Mouse (Mus musculus) layer of hippocampus, adult 8-10 months (tissue): ENCODE measurements around the gene Btg2. TPM values are rescaled to one million over a fixed set of nuclear protein-coding genes. Genes with fewer than 3 reads are reported as not detected.
A peak's percentile ranks its signal among the peaks of the same experiment; 100 is the strongest.

Experiments used
- DNase-seq, 2 experiments: peaks; one replicate each; pipeline ENCODE4 v3.0.0; 2022; ENCODE audit warnings: low spot score in 2 of 2
- total RNA-seq, 4 experiments: library from RNA; stranded (reverse); gene quantifications; 2 replicates each; pipeline ENCODE4 v1.2.4; 2022

Gene Btg2
- 10 to 100 TPM; 14.4 to 18.4 (median 17.3) TPM for total RNA-seq

- DNase-seq = peak; percentile 94 to 96
Measured at GRCm38 (mm10) chr1:134078802-134079476, at the start of gene Btg2. Gene Btg2, minus strand, starts transcription at chr1:134079120.

GRCm38 (mm10) chr1:134122195-134122594, 43.3 kb upstream of the Btg2 start:
- DNase-seq = no peak

- DNase-seq = peak; percentile 88 to 97
Measured at GRCm38 (mm10) chr1:134120179-134120578, 41.3 kb upstream of the Btg2 start.

GRCm38 (mm10) chr1:134117110-134117509, 38.2 kb upstream of the Btg2 start:
- no peak for DNase-seq

- DNase-seq = no peak
Measured at GRCm38 (mm10) chr1:134115424-134115823, 36.5 kb upstream of the Btg2 start.

GRCm38 (mm10) chr1:134114730-134115129, 35.8 kb upstream of the Btg2 start:
- no peak for DNase-seq

GRCm38 (mm10) chr1:134114018-134114417, 35.1 kb upstream of the Btg2 start:
- DNase-seq = no peak

GRCm38 (mm10) chr1:134113560-134113959, 34.6 kb upstream of the Btg2 start:
- DNase-seq = no peak

- no peak for DNase-seq
Measured at GRCm38 (mm10) chr1:134110979-134111378, 32.1 kb upstream of the Btg2 start, which contains the start of gene Chit1. Gene Chit1, plus strand, starts transcription at chr1:134111242.

GRCm38 (mm10) chr1:134110449-134110848, 31.5 kb upstream of the Btg2 start:
- no peak for DNase-seq

- DNase-seq = no peak
Measured at GRCm38 (mm10) chr1:134110015-134110414, 31.1 kb upstream of the Btg2 start.

GRCm38 (mm10) chr1:134107777-134108176, 28.9 kb upstream of the Btg2 start:
- DNase-seq = no peak

- DNase-seq = peak in 1 of 2 experiments; percentile 67
Measured at GRCm38 (mm10) chr1:134106719-134107118, 27.8 kb upstream of the Btg2 start.

- no peak for DNase-seq
Measured at GRCm38 (mm10) chr1:134105764-134106430, 27.0 kb upstream of the Btg2 start.

GRCm38 (mm10) chr1:134105043-134105763, 26.3 kb upstream of the Btg2 start:
- DNase-seq = no peak

- DNase-seq = no peak
Measured at GRCm38 (mm10) chr1:134103861-134104260, 24.9 kb upstream of the Btg2 start.

GRCm38 (mm10) chr1:134101593-134101992, 22.7 kb upstream of the Btg2 start:
- no peak for DNase-seq

GRCm38 (mm10) chr1:134100928-134101327, 22.0 kb upstream of the Btg2 start:
- no peak for DNase-seq

- DNase-seq = no peak
Measured at GRCm38 (mm10) chr1:134100401-134100800, 21.5 kb upstream of the Btg2 start.

GRCm38 (mm10) chr1:134099516-134100235, 20.8 kb upstream of the Btg2 start:
- no peak for DNase-seq

- peak; percentile 76 to 83 for DNase-seq
Measured at GRCm38 (mm10) chr1:134098726-134099515, 20.0 kb upstream of the Btg2 start.
